Mouse (Mus musculus): Measurements from ENCODE around the gene Dnaja3. TPM values are rescaled to one million over a fixed set of nuclear protein-coding genes. Genes with fewer than 3 reads are reported as not detected.
A peak's percentile ranks its signal among the peaks of the same experiment; 100 is the strongest.

Gene Dnaja3
- polyA plus RNA-seq, 1 experiment from 2014 or later, result 60.7 TPM

DNA sequence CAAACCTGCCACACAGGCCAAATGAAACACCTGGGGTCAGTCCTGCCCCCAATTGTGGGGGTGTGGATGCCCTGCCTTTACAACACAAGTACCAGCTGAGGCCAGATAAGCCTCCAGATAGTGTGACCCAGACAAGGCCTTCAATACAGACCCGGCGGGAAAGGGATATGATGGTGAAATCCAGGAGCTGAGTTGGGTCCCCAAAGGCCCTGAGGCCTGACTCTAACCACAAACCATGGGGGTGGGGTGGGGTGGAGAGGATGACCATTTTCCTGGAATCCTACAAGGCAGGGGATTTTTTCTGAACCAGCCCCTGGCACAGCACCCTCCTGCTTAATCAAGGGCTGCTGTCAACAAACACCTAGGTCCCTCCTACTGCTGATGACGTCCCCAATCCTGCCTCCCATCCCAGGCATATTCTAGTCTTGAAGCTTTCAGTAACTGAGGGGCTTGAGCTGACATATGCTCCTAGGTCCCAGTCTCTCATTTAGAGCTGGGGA, 848 bp upstream of the Dnaja3 start:
- WGBS, result 82% methylated on average over 3 of the region's 3 CpGs
- Histone ChIP-seq H3K4me1 (replicated peaks) (peaks cover 45% of the 10 kb centered on the region), H3K27me3 (ENCODE audit: insufficient read depth, poor library complexity, severe bottlenecking) (no peaks in the 10 kb centered on the region), H3K36me3 (peaks cover 17% of the 10 kb centered on the region), H3K9me3 (no peaks in the 10 kb centered on the region), H3K27ac (no peak overlapping the region), H3K4me3 (no peak overlapping the region)
- no peak for DNase-seq (ENCODE audit: low spot score)

DNA sequence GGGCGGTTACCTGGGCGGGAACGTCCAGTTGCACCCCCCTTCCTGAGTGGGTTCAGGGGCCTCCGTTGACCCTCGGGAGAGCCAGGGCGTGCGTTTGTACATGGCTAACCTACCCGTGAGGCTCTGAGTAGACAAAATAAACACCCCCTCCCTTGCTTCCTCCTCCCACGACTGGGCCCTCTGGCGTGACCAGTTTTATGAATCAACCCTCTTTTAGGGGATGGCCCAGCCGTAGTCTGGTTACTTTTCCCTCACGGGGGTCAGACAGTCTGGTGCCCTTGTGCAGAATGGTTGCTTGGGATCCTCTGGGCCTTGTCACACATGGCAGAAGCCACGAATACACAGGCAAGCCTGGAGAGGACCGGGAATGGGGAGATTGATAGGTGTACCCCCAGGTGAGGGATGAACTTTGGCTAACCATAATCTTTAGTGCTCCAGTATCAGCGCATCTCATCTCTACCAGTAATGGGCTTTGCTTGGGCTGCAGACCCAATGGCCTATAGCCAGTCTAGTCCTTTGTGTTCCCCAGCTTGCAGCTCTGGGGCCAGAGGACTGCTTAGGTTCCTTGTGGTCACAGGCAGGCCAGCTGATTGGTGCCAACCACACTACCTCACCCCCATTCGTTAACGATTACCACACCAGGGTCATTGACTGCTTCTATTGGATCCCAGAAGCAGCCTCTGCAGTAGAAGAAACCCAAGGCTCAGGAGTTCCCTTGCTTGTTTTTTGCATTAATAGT, 647 bp downstream of the Dnaja3 start:
- Histone ChIP-seq H3K9me3 (no peaks in the 10 kb centered on the region), H3K27me3 (ENCODE audit: insufficient read depth, poor library complexity, severe bottlenecking) (no peaks in the 10 kb centered on the region), H3K27ac (peak overlapping the region; percentile 89), H3K4me1 (replicated peaks) (peaks cover 57% of the 10 kb centered on the region), H3K36me3 (peaks cover 4% of the 10 kb centered on the region; the same call in 1 of the 2 replicates), H3K4me3 (peak overlapping the region; percentile 76)
- WGBS, result 14% methylated on average over 17 of the region's 17 CpGs
- peak; percentile 47 for DNase-seq (ENCODE audit: low spot score)

DNA sequence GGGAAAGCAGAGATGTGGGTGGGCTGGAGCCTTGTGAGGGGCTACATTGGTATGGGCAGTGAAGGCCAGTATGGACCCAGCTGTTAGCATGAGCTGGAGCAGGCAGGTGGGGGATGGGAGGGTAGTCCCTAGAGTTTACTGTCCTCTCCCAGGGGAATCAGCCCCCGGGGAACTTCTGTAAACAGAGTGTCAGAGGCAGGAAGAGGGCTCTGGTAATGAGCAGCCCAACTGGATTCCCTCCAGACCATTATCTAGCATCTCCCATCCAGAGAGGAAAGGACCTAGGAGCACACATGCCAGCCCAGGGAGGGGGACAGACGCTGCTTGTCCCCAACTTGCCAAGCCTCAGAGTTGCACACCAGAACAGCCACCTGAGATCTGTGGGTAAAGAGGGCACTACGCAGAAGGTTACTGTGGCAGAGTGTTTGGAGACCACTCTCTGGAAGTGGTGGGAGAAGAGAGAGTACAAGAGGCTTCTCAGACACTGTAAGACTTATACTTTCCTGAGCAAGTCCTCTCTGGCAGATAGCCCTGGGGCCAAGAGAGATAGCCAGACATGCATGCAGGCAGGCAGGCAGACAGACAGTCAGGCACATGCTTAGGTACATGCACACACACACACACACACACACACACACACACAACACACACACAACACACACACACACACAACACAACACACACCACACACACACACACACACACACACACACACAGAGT, 1.5 kb downstream of the Dnaja3 start:
- WGBS, result 44% methylated on average over 3 of the region's 3 CpGs
- Histone ChIP-seq H3K27me3 (ENCODE audit: insufficient read depth, poor library complexity, severe bottlenecking) (no peaks in the 10 kb centered on the region), H3K9me3 (no peaks in the 10 kb centered on the region), H3K4me1 (replicated peaks) (peaks cover 66% of the 10 kb centered on the region), H3K36me3 (peaks cover 4% of the 10 kb centered on the region; the same call in 1 of the 2 replicates), H3K4me3 (peak overlapping the region; percentile 76), H3K27ac (peak overlapping the region; percentile 89)
- DNase-seq (ENCODE audit: low spot score), result no peak

DNA sequence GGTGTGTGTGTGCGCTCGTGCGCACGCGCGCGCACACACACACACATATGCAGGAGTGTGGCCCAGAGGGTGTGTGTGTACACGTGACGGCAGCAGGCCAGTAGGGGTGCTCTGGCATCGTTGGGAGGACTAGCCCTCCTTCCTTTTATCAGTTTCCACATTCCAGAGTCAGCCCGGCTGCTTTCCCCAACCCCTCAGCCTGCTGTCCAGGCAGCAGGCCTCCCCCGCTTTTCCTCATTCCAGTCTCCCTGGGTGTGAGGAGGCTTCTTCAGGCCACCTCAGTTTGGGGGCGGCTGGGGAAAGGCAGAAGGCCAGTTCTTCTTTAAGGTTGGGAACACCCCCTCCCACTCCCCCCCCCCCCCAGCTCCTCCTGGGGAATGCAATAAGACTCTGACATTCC, 2.4 kb downstream of the Dnaja3 start:
- H3K9me3 ChIP-seq, result no peaks in the 10 kb centered on the region
- peaks cover 4% of the 10 kb centered on the region; the same call in 1 of the 2 replicates for H3K36me3 ChIP-seq
- peaks cover 75% of the 10 kb centered on the region for H3K4me1 ChIP-seq (replicated peaks)
- peak overlapping the region; percentile 89 for H3K27ac ChIP-seq
- no peaks in the 10 kb centered on the region for H3K27me3 ChIP-seq (ENCODE audit: insufficient read depth, poor library complexity, severe bottlenecking)
- DNase-seq (ENCODE audit: low spot score), result peak; percentile 51
- peak overlapping the region; percentile 76 for H3K4me3 ChIP-seq
- 39% methylated on average over 13 of the region's 13 CpGs for WGBS

DNA sequence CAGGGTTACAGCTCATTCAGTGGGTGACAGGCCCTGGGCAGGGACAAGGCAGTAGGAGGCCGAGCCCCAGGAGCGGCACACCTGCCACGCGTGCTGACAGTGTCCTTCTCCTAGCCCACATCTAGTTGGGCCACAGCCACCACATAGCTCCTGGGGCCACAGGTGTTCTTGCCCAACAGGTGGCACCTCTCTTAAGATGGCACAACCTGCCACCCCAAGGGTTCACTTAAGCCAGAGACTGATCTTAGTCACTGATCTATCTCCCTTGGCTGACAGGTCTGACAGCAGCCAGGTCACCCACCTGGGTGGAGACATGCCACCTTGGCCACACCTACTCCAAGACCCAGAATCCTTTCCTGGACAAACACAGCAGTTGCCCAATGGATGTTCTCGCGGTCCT, 3.1 kb downstream of the Dnaja3 start:
- Histone ChIP-seq H3K27ac (peak overlapping the region; percentile 89), H3K4me3 (peak overlapping the region; percentile 76; the same call in 1 of the 2 replicates), H3K36me3 (peaks cover under 1% of the 10 kb centered on the region), H3K9me3 (no peaks in the 10 kb centered on the region), H3K27me3 (ENCODE audit: insufficient read depth, poor library complexity, severe bottlenecking) (no peaks in the 10 kb centered on the region), H3K4me1 (replicated peaks) (peaks cover 82% of the 10 kb centered on the region)
- no peak for DNase-seq (ENCODE audit: low spot score)
- 69% methylated on average over 6 of the region's 6 CpGs for WGBS

DNA sequence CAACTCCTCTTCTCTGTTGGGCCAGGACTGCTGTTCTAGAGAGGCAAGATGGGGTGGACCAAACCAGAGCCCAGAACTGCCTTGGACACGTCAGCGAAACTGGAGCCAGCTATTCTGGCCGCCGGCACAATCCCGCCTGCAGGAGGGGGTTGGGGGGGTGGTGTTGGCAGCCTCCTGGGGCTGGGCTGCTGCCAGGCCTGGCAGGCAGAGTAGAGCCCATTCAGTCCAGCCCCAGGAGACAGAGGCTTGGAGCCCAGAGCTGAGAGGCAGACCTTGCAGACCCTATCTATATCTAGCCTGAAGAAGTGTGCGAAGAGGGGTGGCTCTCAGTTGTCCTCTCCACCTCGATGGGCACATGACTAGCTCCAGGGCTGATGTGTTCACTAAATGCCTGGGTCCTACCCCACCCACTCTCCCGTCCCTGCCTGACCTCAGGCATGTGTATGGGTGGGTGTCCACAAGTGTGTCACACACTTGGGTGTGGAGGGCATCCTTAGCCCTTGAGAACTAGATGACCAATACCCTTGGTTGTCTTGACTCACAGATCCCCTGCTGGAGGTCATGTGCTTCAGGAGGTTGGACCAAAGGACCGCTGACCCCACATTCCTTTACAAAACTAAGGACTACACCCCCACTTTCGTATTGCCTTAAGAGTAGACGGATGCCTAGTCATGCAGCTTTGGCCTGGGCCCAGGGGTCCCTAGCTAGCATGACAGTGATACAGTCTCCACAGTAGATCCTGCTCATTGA, 4.1 kb downstream of the Dnaja3 start:
- no peaks in the 10 kb centered on the region for H3K9me3 ChIP-seq
- H3K27me3 ChIP-seq (ENCODE audit: insufficient read depth, poor library complexity, severe bottlenecking), result no peaks in the 10 kb centered on the region
- no peak overlapping the region for H3K4me3 ChIP-seq
- H3K4me1 ChIP-seq (replicated peaks), result peaks cover 91% of the 10 kb centered on the region
- no peak for DNase-seq (ENCODE audit: low spot score)
- H3K27ac ChIP-seq, result peak overlapping the region; percentile 89; the same call in 1 of the 2 replicates
- H3K36me3 ChIP-seq, result peaks cover 10% of the 10 kb centered on the region
- 72% methylated on average over 11 of the region's 11 CpGs for WGBS

DNA sequence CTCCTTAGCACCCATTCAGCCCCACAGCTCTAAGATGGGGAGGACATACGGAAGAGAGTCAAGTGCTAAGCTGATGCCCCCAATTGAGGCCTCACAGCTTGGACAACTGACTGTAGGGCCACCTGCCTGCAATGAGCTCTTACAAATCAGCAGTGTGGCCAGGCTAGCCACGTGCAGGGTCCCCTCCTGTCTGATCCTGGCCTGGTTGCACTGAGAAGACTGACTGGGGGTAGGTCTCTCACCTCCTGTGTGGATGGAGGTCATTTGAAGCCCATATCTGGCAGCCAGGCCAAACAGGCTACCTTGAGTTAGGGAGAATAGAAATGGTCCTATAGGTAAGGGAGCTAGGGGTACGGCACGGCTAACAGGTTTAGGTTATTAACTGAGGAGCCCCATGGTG, 6.1 kb downstream of the Dnaja3 start:
- Histone ChIP-seq H3K9me3 (no peaks in the 10 kb centered on the region), H3K27me3 (ENCODE audit: insufficient read depth, poor library complexity, severe bottlenecking) (no peaks in the 10 kb centered on the region), H3K36me3 (peaks cover 28% of the 10 kb centered on the region), H3K4me1 (replicated peaks) (peaks cover 85% of the 10 kb centered on the region), H3K4me3 (no peak overlapping the region), H3K27ac (peak overlapping the region; percentile 66; the same call in 1 of the 2 replicates)
- DNase-seq (ENCODE audit: low spot score), result no peak
- WGBS, result 83% methylated on average over 4 of the region's 4 CpGs

DNA sequence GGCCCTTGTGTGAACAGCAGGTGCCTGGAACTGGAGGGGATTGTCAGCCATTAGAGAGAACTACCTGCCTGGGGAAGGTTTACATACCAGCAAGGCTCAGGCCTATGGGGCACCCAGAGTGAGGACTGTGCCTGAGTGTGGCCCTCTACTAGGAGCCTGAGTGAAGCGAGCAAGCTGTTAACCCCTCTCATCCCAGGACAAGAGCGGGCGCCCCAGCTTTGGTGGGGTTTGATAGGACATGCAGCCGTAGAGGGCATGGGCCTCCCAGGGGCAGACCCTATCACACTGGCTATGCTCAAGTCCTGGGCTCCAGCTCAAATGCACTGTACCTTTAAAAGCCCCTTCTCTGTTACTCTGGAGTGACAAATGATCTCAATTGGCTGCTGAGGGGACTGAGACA, 7.0 kb downstream of the Dnaja3 start:
- Histone ChIP-seq H3K27ac (peak overlapping the region; percentile 66; the same call in 1 of the 2 replicates), H3K9me3 (no peaks in the 10 kb centered on the region), H3K4me1 (replicated peaks) (peaks cover 84% of the 10 kb centered on the region), H3K36me3 (peaks cover 38% of the 10 kb centered on the region), H3K27me3 (ENCODE audit: insufficient read depth, poor library complexity, severe bottlenecking) (no peaks in the 10 kb centered on the region), H3K4me3 (0 out of 2 replicates have a peak overlapping the region, but pooled peaks have one; percentile 11)
- WGBS, result 71% methylated on average over 4 of the region's 4 CpGs
- DNase-seq (ENCODE audit: low spot score), result no peak

DNA sequence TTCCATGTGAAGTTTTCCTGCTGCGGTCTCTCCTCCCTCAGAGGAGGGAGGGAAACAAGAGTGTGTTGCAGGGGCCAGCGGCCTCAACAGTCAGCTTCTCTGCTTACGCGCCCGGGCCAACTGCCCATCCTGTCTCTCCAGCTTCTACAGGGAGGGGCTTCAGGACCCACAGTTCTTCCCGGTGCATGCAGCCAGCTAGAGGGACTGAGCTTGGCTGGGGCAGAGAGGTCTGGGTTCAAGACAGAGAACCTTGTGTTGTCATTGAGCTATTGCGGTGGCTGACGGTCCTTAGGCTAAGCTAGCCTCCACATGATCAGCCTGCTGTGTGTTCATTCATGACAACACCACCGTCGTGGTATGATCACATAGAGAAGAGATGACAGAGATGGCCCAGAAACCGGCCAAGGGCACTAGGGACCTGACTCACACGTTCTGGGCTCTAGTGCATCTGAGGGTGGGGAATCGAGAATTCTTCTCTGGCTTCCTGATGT, 7.9 kb downstream of the Dnaja3 start:
- Histone ChIP-seq H3K27ac (peak overlapping the region; percentile 37), H3K4me3 (no peak overlapping the region), H3K36me3 (peaks cover 46% of the 10 kb centered on the region), H3K4me1 (replicated peaks) (peaks cover 84% of the 10 kb centered on the region), H3K27me3 (ENCODE audit: insufficient read depth, poor library complexity, severe bottlenecking) (no peaks in the 10 kb centered on the region), H3K9me3 (no peaks in the 10 kb centered on the region)
- no peak for DNase-seq (ENCODE audit: low spot score)
- WGBS, result 75% methylated on average over 13 of the region's 13 CpGs

DNA sequence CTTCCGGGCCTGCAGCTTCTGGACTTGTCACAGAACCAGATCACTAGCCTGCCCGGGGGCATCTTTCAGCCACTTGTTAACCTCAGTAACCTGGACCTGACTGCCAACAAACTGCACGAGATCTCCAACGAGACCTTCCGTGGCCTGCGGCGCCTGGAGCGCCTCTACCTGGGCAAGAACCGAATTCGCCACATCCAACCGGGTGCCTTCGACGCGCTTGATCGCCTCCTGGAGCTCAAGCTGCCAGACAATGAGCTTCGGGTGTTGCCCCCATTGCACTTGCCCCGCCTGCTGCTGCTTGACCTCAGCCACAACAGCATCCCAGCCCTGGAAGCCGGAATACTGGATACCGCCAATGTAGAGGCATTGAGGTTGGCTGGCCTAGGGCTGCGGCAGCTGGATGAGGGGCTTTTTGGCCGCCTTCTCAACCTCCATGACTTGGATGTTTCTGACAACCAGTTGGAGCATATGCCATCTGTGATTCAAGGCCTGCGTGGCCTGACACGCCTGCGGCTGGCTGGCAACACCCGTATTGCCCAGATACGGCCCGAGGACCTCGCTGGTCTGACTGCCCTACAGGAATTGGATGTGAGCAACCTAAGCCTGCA, 8.7 kb downstream of the Dnaja3 start:
- 84% methylated on average over 28 of the region's 28 CpGs for WGBS
- Histone ChIP-seq H3K36me3 (peaks cover 55% of the 10 kb centered on the region), H3K27me3 (ENCODE audit: insufficient read depth, poor library complexity, severe bottlenecking) (no peaks in the 10 kb centered on the region), H3K9me3 (no peaks in the 10 kb centered on the region), H3K4me1 (replicated peaks) (peaks cover 82% of the 10 kb centered on the region), H3K4me3 (no peak overlapping the region), H3K27ac (peak overlapping the region; percentile 37)
- DNase-seq (ENCODE audit: low spot score), result no peak

DNA sequence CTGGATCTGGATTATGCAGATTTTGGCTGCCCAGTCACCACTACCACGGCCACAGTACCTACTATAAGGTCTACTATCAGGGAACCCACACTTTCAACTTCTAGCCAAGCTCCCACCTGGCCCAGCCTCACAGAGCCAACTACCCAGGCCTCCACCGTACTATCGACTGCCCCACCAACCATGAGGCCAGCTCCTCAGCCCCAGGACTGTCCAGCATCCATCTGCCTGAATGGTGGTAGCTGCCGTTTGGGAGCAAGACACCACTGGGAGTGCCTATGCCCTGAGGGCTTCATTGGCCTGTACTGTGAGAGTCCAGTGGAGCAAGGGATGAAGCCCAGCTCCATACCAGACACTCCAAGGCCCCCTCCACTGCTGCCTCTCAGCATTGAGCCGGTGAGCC, 9.4 kb downstream of the Dnaja3 start:
- Histone ChIP-seq H3K27ac (peak overlapping the region; percentile 37), H3K4me3 (no peak overlapping the region), H3K36me3 (peaks cover 59% of the 10 kb centered on the region), H3K9me3 (no peaks in the 10 kb centered on the region), H3K4me1 (replicated peaks) (peaks cover 75% of the 10 kb centered on the region), H3K27me3 (ENCODE audit: insufficient read depth, poor library complexity, severe bottlenecking) (no peaks in the 10 kb centered on the region)
- no peak for DNase-seq (ENCODE audit: low spot score)
- WGBS, result 85% methylated on average over 5 of the region's 5 CpGs

DNA sequence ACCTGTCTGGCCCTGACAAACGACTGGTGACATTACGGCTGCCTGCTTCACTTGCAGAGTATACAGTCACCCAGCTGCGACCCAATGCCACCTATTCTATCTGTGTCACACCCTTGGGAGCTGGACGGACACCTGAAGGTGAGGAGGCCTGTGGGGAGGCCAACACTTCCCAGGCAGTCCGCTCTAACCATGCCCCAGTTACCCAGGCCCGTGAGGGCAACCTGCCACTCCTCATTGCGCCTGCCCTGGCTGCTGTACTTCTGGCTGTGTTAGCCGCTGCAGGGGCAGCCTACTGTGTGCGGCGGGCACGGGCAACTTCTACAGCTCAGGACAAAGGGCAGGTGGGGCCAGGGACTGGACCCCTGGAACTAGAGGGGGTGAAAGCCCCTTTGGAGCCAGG, 9.9 kb downstream of the Dnaja3 start:
- Histone ChIP-seq H3K4me1 (replicated peaks) (peaks cover 75% of the 10 kb centered on the region), H3K36me3 (peaks cover 62% of the 10 kb centered on the region), H3K27me3 (ENCODE audit: insufficient read depth, poor library complexity, severe bottlenecking) (no peaks in the 10 kb centered on the region), H3K9me3 (no peaks in the 10 kb centered on the region), H3K4me3 (no peak overlapping the region), H3K27ac (peak overlapping the region; percentile 37)
- no peak for DNase-seq (ENCODE audit: low spot score)
- 91% methylated on average over 11 of the region's 11 CpGs for WGBS

Data from hindbrain, embryonic 10.5 days (tissue).